Mouse (Mus musculus) liver, embryonic 15.5 days (tissue): ENCODE data around the gene Gm20388. TPM values are rescaled to one million over a fixed set of nuclear protein-coding genes. Genes with fewer than 3 reads are reported as not detected.

Source experiments
- ATAC-seq: fragments of 200-750 bp; cut with Nextera tagmentation; 2 replicates; pipeline ENCODE4 v1.8.0; 2017; ENCODE audit warnings: moderate number of reproducible peaks, mild to moderate bottlenecking, moderate library complexity; ENCODE audit not compliant: insufficient read depth
- H3K27ac ChIP-seq: fragments of 300-500 bp; sonication (generic); replicated peaks from 2 replicates; pipeline ENCODE4 v1.5.1; 2015; ENCODE audit warnings: mild to moderate bottlenecking, inconsistent platforms
- H3K27me3 ChIP-seq: fragments of 300-500 bp; sonication (generic); 2 replicates; pipeline ENCODE4 v1.6.1; 2015; ENCODE audit warnings: mild to moderate bottlenecking, inconsistent platforms
- H3K36me3 ChIP-seq: fragments of 300-500 bp; sonication (generic); replicated peaks from 2 replicates; pipeline ENCODE4 v1.6.1; 2015; ENCODE audit warnings: moderate library complexity, mild to moderate bottlenecking, inconsistent platforms
- H3K4me1 ChIP-seq: fragments of 300-500 bp; sonication (generic); replicated peaks from 2 replicates; pipeline ENCODE4 v1.6.1; 2015; ENCODE audit warnings: inconsistent platforms
- H3K4me2 ChIP-seq: fragments of 300-500 bp; sonication (generic); 2 replicates; pipeline ENCODE4 v1.6.1; 2015; ENCODE audit warnings: moderate library complexity, mild to moderate bottlenecking, inconsistent platforms
- H3K4me3 ChIP-seq: fragments of 300-500 bp; sonication (generic); replicated peaks from 2 replicates; pipeline ENCODE4 v1.5.1; 2015; ENCODE audit warnings: mild to moderate bottlenecking, inconsistent platforms
- H3K9ac ChIP-seq: fragments of 300-500 bp; sonication (generic); 2 replicates; pipeline ENCODE4 v1.6.1; 2015; ENCODE audit warnings: moderate library complexity, mild to moderate bottlenecking, inconsistent platforms
- H3K9me3 ChIP-seq: fragments of 300-500 bp; sonication (generic); replicated peaks from 2 replicates; pipeline ENCODE4 v1.6.1; 2016; ENCODE audit warnings: inconsistent platforms
- WGBS: fragments of 180-500 bp; shearing (Covaris S2); methylation state at CpG from one replicate; pipeline ENCODE4 v1.1.7; 2015; ENCODE audit warnings: mixed read lengths; ENCODE audit not compliant: insufficient replicate concordance; 5-methylcytosine and 5-hydroxymethylcytosine counted together
- polyA plus RNA-seq: library from polyadenylated mRNA; unstranded; fragments of >200 nt; fragmentation: Nextera tagmentation; extraction: Ambion mirVana; gene quantifications from 2 replicates; pipeline ENCODE4 v1.2.1, GENCODE M21; 2015

Gene Gm20388
- polyA plus RNA-seq, 1 experiment from 2014 or later: not detected

GRCm38 (mm10) chr8:123780471-123780870, 3869.8 kb downstream of the Gm20388 start:
- H3K27ac ChIP-seq: no peak overlapping the region
- ATAC-seq: no peak
- no peaks in the 10 kb centered on the region for H3K9me3 ChIP-seq
- H3K9ac ChIP-seq: no peak overlapping the region
- no peak overlapping the region for H3K4me2 ChIP-seq
- 43% methylated on average over 3 of the region's 3 CpGs for WGBS
- H3K4me1 ChIP-seq: 0 out of 2 replicates have a peak, but pooled peaks cover 4% of the 10 kb centered on the region
- H3K27me3 ChIP-seq: peaks cover 5% of the 10 kb centered on the region; the same call in 1 of the 2 replicates
- no peak overlapping the region for H3K4me3 ChIP-seq
- H3K36me3 ChIP-seq: no peaks in the 10 kb centered on the region

- Histone ChIP-seq H3K36me3 (no peaks in the 10 kb centered on the region), H3K27me3 (peaks cover 5% of the 10 kb centered on the region; the same call in 1 of the 2 replicates), H3K4me3 (no peak overlapping the region), H3K9ac (no peak overlapping the region), H3K9me3 (no peaks in the 10 kb centered on the region), H3K27ac (no peak overlapping the region), H3K4me1 (0 out of 2 replicates have a peak, but pooled peaks cover 4% of the 10 kb centered on the region), H3K4me2 (no peak overlapping the region)
- ATAC-seq: no peak
- WGBS: 46% methylated on average over 8 of the region's 8 CpGs
Observed at GRCm38 (mm10) chr8:123781256-123781655, 3870.6 kb downstream of the Gm20388 start.

GRCm38 (mm10) chr8:123783525-123784249, 3873.0 kb downstream of the Gm20388 start:
- ATAC-seq: peak; percentile 60
- Histone ChIP-seq H3K9me3 (no peaks in the 10 kb centered on the region), H3K9ac (no peak overlapping the region), H3K4me1 (peaks cover 10% of the 10 kb centered on the region), H3K27me3 (peaks cover 5% of the 10 kb centered on the region), H3K36me3 (no peaks in the 10 kb centered on the region), H3K4me3 (no peak overlapping the region), H3K27ac (no peak overlapping the region), H3K4me2 (no peak overlapping the region)
- WGBS: 3% methylated on average over 6 of the region's 6 CpGs

GRCm38 (mm10) chr8:123786166-123786565, 3875.5 kb downstream of the Gm20388 start:
- Histone ChIP-seq H3K36me3 (no peaks in the 10 kb centered on the region), H3K4me3 (no peak overlapping the region), H3K4me2 (no peak overlapping the region), H3K9ac (no peak overlapping the region), H3K27me3 (peaks cover 3% of the 10 kb centered on the region), H3K9me3 (no peaks in the 10 kb centered on the region), H3K27ac (no peak overlapping the region), H3K4me1 (peaks cover 10% of the 10 kb centered on the region)
- ATAC-seq: no peak
- WGBS: 73% methylated on average over 6 of the region's 6 CpGs

GRCm38 (mm10) chr8:123786644-123787043, 3876.0 kb downstream of the Gm20388 start:
- ATAC-seq: no peak
- WGBS: 42% methylated on average over 6 of the region's 6 CpGs
- Histone ChIP-seq H3K4me2 (no peak overlapping the region), H3K9me3 (no peaks in the 10 kb centered on the region), H3K9ac (no peak overlapping the region), H3K4me3 (no peak overlapping the region), H3K27ac (no peak overlapping the region), H3K36me3 (no peaks in the 10 kb centered on the region), H3K27me3 (no peaks in the 10 kb centered on the region; the same call in none of the 2 replicates), H3K4me1 (peaks cover 10% of the 10 kb centered on the region)

GRCm38 (mm10) chr8:123787254-123787897, 3876.7 kb downstream of the Gm20388 start:
- ATAC-seq: no peak
- Histone ChIP-seq H3K4me3 (peak overlapping the region; percentile 2; the same call in 1 of the 2 replicates), H3K36me3 (no peaks in the 10 kb centered on the region), H3K9me3 (no peaks in the 10 kb centered on the region), H3K4me2 (peak overlapping the region; percentile 48), H3K4me1 (peaks cover 10% of the 10 kb centered on the region), H3K9ac (no peak overlapping the region), H3K27ac (no peak overlapping the region), H3K27me3 (no peaks in the 10 kb centered on the region; the same call in 1 of the 2 replicates)
- WGBS: 19% methylated on average over 21 of the region's 21 CpGs

- WGBS: 53% methylated on average over 14 of the region's 14 CpGs
- Histone ChIP-seq H3K9me3 (no peaks in the 10 kb centered on the region), H3K4me3 (no peak overlapping the region), H3K4me1 (peaks cover 10% of the 10 kb centered on the region), H3K36me3 (no peaks in the 10 kb centered on the region), H3K27ac (no peak overlapping the region), H3K4me2 (no peak overlapping the region), H3K27me3 (no peaks in the 10 kb centered on the region; the same call in 1 of the 2 replicates), H3K9ac (no peak overlapping the region)
- no peak for ATAC-seq
Observed at GRCm38 (mm10) chr8:123788416-123789170, 3878.0 kb downstream of the Gm20388 start.

- Histone ChIP-seq H3K9me3 (no peaks in the 10 kb centered on the region), H3K4me2 (no peak overlapping the region), H3K27me3 (no peaks in the 10 kb centered on the region; the same call in 1 of the 2 replicates), H3K4me1 (peaks cover 6% of the 10 kb centered on the region), H3K27ac (no peak overlapping the region), H3K9ac (no peak overlapping the region), H3K36me3 (no peaks in the 10 kb centered on the region), H3K4me3 (no peak overlapping the region)
- no peak for ATAC-seq
- WGBS: 51% methylated on average over 9 of the region's 9 CpGs
Observed at GRCm38 (mm10) chr8:123789461-123789860, 3878.8 kb downstream of the Gm20388 start.

- H3K4me3 ChIP-seq: no peak overlapping the region
- no peak overlapping the region for H3K4me2 ChIP-seq
- H3K27ac ChIP-seq: no peak overlapping the region
- H3K27me3 ChIP-seq: no peaks in the 10 kb centered on the region; the same call in 1 of the 2 replicates
- H3K9ac ChIP-seq: no peak overlapping the region
- WGBS: 0% methylated on average over 4 of the region's 4 CpGs
- no peaks in the 10 kb centered on the region for H3K9me3 ChIP-seq
- H3K4me1 ChIP-seq: peaks cover 9% of the 10 kb centered on the region
- no peaks in the 10 kb centered on the region for H3K36me3 ChIP-seq
- no peak for ATAC-seq
Observed at GRCm38 (mm10) chr8:123789970-123790369, 3879.3 kb downstream of the Gm20388 start.

- H3K4me1 ChIP-seq: peaks cover 13% of the 10 kb centered on the region
- H3K9me3 ChIP-seq: no peaks in the 10 kb centered on the region
- H3K27me3 ChIP-seq: no peaks in the 10 kb centered on the region; the same call in 1 of the 2 replicates
- H3K27ac ChIP-seq: no peak overlapping the region
- 76% methylated on average over 16 of the region's 16 CpGs for WGBS
- H3K9ac ChIP-seq: no peak overlapping the region
- no peak overlapping the region for H3K4me2 ChIP-seq
- H3K36me3 ChIP-seq: no peaks in the 10 kb centered on the region
- ATAC-seq: no peak
- no peak overlapping the region for H3K4me3 ChIP-seq
Observed at GRCm38 (mm10) chr8:123791101-123791844, 3880.6 kb downstream of the Gm20388 start.
